Mouse (Mus musculus) MEL (cell line): ENCODE measurements around the gene Spns1. TPM values are rescaled to one million over a fixed set of nuclear protein-coding genes. Genes with fewer than 3 reads are reported as not detected.

Experiments used
- DNase-seq: peaks from one replicate; pipeline ENCODE4 v3.0.0; 2011; ENCODE audit warnings: low read depth, low spot score
- H3K27ac ChIP-seq: 2 replicates; pipeline ENCODE4 v1.5.1; 2012; ENCODE audit warnings: low read depth, mild to moderate bottlenecking, control low read depth, low read length, moderate library complexity; ENCODE audit not compliant: control insufficient read depth
- H3K27me3 ChIP-seq, 2 experiments: fragments of 150-350 bp in 1 of 2; sonication (generic) in 1 of 2; 2 replicates each; pipeline ENCODE4 v1.6.1; 2012; ENCODE audit warnings: low read length in 2 of 2, mild to moderate bottlenecking in 2 of 2, improper control_type of control experiment in 1 of 2, moderate library complexity in 1 of 2; ENCODE audit not compliant: insufficient read depth in 2 of 2, control insufficient read depth in 1 of 2
- H3K36me3 ChIP-seq, 2 experiments: 2 replicates each; pipeline ENCODE4 v1.6.1; 2012 to 2014; ENCODE audit warnings: low read length in 2 of 2, improper control_type of control experiment in 1 of 2, inconsistent platforms in 1 of 2, mild to moderate bottlenecking in 1 of 2; ENCODE audit not compliant: insufficient read depth in 2 of 2, control insufficient read depth in 1 of 2
- H3K4me1 ChIP-seq, 2 experiments: fragments of 150-350 bp in 1 of 2; sonication (generic) in 1 of 2; 2 replicates each; pipeline ENCODE4 v1.6.1; 2012; ENCODE audit warnings: low read length in 2 of 2, improper control_type of control experiment in 1 of 2, mild to moderate bottlenecking in 1 of 2; ENCODE audit not compliant: insufficient read depth in 2 of 2, control insufficient read depth in 1 of 2
- H3K4me3 ChIP-seq, 2 experiments: fragments of 150-350 bp in 1 of 2; sonication (generic) in 1 of 2; 2 replicates each; pipeline ENCODE4 v1.5.1; 2012; ENCODE audit warnings: low read depth in 2 of 2, low read length in 2 of 2, mild to moderate bottlenecking in 2 of 2, moderate library complexity in 2 of 2, control low read depth in 1 of 2, improper control_type of control experiment in 1 of 2; ENCODE audit not compliant: control insufficient read depth in 1 of 2, insufficient read depth in 1 of 2
- H3K79me2 ChIP-seq: 2 replicates; pipeline ENCODE4 v1.6.1; 2012; ENCODE audit warnings: mild to moderate bottlenecking, low read length, moderate library complexity; ENCODE audit not compliant: control insufficient read depth, poor library complexity, insufficient read depth
- H3K9ac ChIP-seq: 2 replicates; pipeline ENCODE4 v1.6.1; 2012; ENCODE audit warnings: low read depth, mild to moderate bottlenecking, control low read depth, low read length, moderate library complexity; ENCODE audit not compliant: control insufficient read depth, poor library complexity, severe bottlenecking
- H3K9me3 ChIP-seq: fragments of 150-350 bp; sonication (generic); replicated peaks from 2 replicates; pipeline ENCODE4 v1.6.1; 2012; ENCODE audit warnings: mild to moderate bottlenecking, low read length, improper control_type of control experiment, moderate library complexity; ENCODE audit not compliant: insufficient read depth
- CHD1 ChIP-seq: IDR thresholded peaks from 2 replicates; pipeline ENCODE4 v1.6.1; 2012; ENCODE audit warnings: low read depth, mild to moderate bottlenecking, inconsistent platforms, low read length, improper control_type of control experiment
- CHD2 ChIP-seq: IDR thresholded peaks from 2 replicates; pipeline ENCODE4 v1.6.1; 2011; ENCODE audit warnings: low read length, improper control_type of control experiment
- CTCF ChIP-seq, 3 experiments: IDR thresholded peaks in 2 of 3; conservative IDR thresholded peaks in 1 of 3; 2 replicates each; pipeline ENCODE4 v1.5.1; 2011 to 2012; ENCODE audit warnings: low read length in 3 of 3, low read depth in 2 of 3, mild to moderate bottlenecking in 2 of 3, improper control_type of control experiment in 1 of 3, inconsistent platforms in 1 of 3, mixed read lengths in 1 of 3, moderate library complexity in 1 of 3; ENCODE audit not compliant: control insufficient read depth in 1 of 3, insufficient read depth in 1 of 3, poor library complexity in 1 of 3, severe bottlenecking in 1 of 3
- E2F4 ChIP-seq: IDR thresholded peaks from 2 replicates; pipeline ENCODE4 v1.6.1; 2011; ENCODE audit warnings: low read depth, low read length, improper control_type of control experiment, borderline replicate concordance
- EP300 ChIP-seq, 2 experiments: IDR thresholded peaks; 2 replicates each; pipeline ENCODE4 v1.6.1; 2011; ENCODE audit warnings: improper control_type of control experiment in 2 of 2, low read length in 2 of 2, low read depth in 1 of 2, mild to moderate bottlenecking in 1 of 2
- ETS1 ChIP-seq: IDR thresholded peaks from 2 replicates; pipeline ENCODE4 v1.6.1; 2012; ENCODE audit warnings: low read depth, mild to moderate bottlenecking, inconsistent platforms, low read length, improper control_type of control experiment, moderate library complexity
- GATA1 ChIP-seq: IDR thresholded peaks from 2 replicates; pipeline ENCODE4 v1.6.1; 2011; ENCODE audit warnings: low read depth, low read length, improper control_type of control experiment
- MAX ChIP-seq: IDR thresholded peaks from 2 replicates; pipeline ENCODE4 v1.6.1; 2011; ENCODE audit warnings: low read length, improper control_type of control experiment
- NRF1 ChIP-seq: IDR thresholded peaks from 2 replicates; pipeline ENCODE4 v1.6.1; 2014; ENCODE audit warnings: low read depth, mild to moderate bottlenecking, inconsistent platforms, low read length, improper control_type of control experiment, moderate library complexity; ENCODE audit not compliant: poor library complexity, insufficient read depth, severe bottlenecking
- POLR2AphosphoS5 ChIP-seq: IDR thresholded peaks from 2 replicates; pipeline ENCODE4 v1.6.1; 2012; ENCODE audit warnings: low read depth, borderline replicate concordance, mild to moderate bottlenecking, inconsistent platforms, low read length, moderate library complexity, mixed read lengths
- RAD21 ChIP-seq: IDR thresholded peaks from 2 replicates; pipeline ENCODE4 v1.6.1; 2011; ENCODE audit warnings: mild to moderate bottlenecking, low read depth, low read length, improper control_type of control experiment
- SIN3A ChIP-seq: IDR thresholded peaks from 2 replicates; pipeline ENCODE4 v1.6.1; 2012; ENCODE audit warnings: low read length, improper control_type of control experiment, inconsistent platforms
- TAL1 ChIP-seq: IDR thresholded peaks from 2 replicates; pipeline ENCODE4 v1.6.1; 2012; ENCODE audit warnings: mild to moderate bottlenecking, inconsistent platforms, low read length, moderate library complexity, mixed read lengths
- UBTF ChIP-seq: IDR thresholded peaks from 2 replicates; pipeline ENCODE4 v1.6.1; 2012; ENCODE audit warnings: low read depth, mild to moderate bottlenecking, inconsistent platforms, low read length, improper control_type of control experiment, moderate library complexity, borderline replicate concordance; ENCODE audit not compliant: insufficient read depth
- USF1 ChIP-seq: IDR thresholded peaks from 2 replicates; pipeline ENCODE4 v1.6.1; 2014; ENCODE audit warnings: low read depth, mild to moderate bottlenecking, inconsistent platforms, low read length, improper control_type of control experiment, moderate library complexity
- USF2 ChIP-seq, 2 experiments: IDR thresholded peaks; 2 replicates each; pipeline ENCODE4 v1.6.1; 2011 to 2012; ENCODE audit warnings: improper control_type of control experiment in 2 of 2, low read length in 2 of 2, borderline replicate concordance in 1 of 2, inconsistent platforms in 1 of 2, low read depth in 1 of 2, mild to moderate bottlenecking in 1 of 2; ENCODE audit not compliant: insufficient read depth in 1 of 2
- ZC3H11A ChIP-seq: IDR thresholded peaks from 2 replicates; pipeline ENCODE4 v1.6.1; 2012; ENCODE audit warnings: low read depth, mild to moderate bottlenecking, inconsistent platforms, low read length, improper control_type of control experiment
- polyA plus RNA-seq, 2 experiments: library from polyadenylated mRNA; stranded (reverse) in 1 of 2; unstranded in 1 of 2; fragments of >175 nt in 1 of 2; fragments of >200 nt in 1 of 2; gene quantifications; 2 replicates each; pipeline versions ENCODE4 v1.2.1 to v1.2.4; 2012; ENCODE audit warnings: low replicate concordance in 2 of 2, low read depth in 1 of 2; ENCODE audit not compliant: insufficient read length in 2 of 2, insufficient read depth in 1 of 2, missing spikeins in 1 of 2
- total RNA-seq: library from RNA; depleted of rRNA; stranded (reverse); fragments of 300-350 nt; gene quantifications from 2 replicates; pipeline ENCODE4 v1.2.3, GENCODE M21; 2012

The Spns1 gene
- total and polyA plus RNA-seq, 3 experiments = 28.9 to 81.6 TPM; not detected in 1

DNA sequence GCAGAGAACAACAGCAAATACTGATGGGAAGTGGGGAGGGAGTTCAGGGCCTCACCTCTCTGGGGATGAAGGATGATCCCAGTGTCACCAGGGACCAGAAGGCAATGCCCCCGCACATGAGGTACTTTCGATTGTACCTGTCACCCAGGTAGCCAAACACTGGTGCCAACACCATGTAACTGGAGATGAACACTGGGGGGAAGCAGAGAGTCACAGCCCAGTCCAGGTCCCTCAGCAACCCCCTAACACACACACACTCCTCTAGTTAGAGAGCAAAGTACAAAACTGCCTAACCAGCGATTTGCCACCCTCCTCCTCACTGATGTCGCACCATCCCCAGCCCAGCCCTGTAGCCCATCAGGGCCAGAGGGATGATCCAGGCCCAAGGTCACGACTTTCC, 2.2 kb downstream of the Spns1 start:
- TF ChIP-seq GATA1 (no peak), EP300 (IDR thresholded peaks at IDR 0.05; ENCODE audit: low read depth in 1 of 2, low read length in 2 of 2) (no peak), CTCF (IDR thresholded peaks at IDR 0.05 in 2 of 3, conservative IDR thresholded peaks at IDR 0.05 in 1 of 3; ENCODE audit: control insufficient read depth in 1 of 3, insufficient read depth in 1 of 3, low read depth in 2 of 3, low read length in 3 of 3, poor library complexity in 1 of 3, severe bottlenecking in 1 of 3) (peak in 1 of 3 experiments; percentile 28; a peak in 3 of 6 replicates), ETS1 (no peak), CHD1 (no peak)
- peak; percentile 19 for DNase-seq
- peaks cover 0 to 11% of the 10 kb centered on the region in 2 experiments; a peak in 2 of 4 replicates for H3K36me3 ChIP-seq
- no peak overlapping the region for H3K4me3 ChIP-seq
- no peak overlapping the region for H3K27ac ChIP-seq
- peaks cover 3 to 12% of the 10 kb centered on the region in 2 experiments; a peak in 2 of 4 replicates for H3K4me1 ChIP-seq
- no peak overlapping the region for H3K9ac ChIP-seq
- peaks cover 9% of the 10 kb centered on the region for H3K79me2 ChIP-seq
- no peaks in the 10 kb centered on the region for H3K27me3 ChIP-seq
- H3K9me3 ChIP-seq = no peaks in the 10 kb centered on the region

DNA sequence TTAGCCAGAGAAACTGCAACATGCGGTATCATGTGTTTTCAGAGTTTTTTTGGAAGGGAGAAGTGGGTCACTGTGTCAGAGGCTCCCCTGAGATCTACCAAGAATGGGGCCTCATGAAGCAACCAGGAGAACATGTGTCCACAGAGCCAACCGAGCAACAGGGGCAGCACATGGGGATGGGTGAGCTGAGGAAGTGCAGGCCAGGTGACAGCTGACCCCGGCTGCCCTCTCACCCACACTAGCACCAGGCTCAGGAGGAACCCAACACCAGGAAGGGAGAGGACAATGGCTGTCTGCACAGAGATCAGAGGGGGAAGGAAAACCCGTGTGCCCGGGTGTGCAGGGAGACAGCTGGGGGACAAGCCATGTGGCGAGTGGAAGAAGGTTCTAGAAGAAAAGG, 2.7 kb downstream of the Spns1 start:
- no peak overlapping the region for H3K27ac ChIP-seq
- no peaks in the 10 kb centered on the region for H3K9me3 ChIP-seq
- no peak for TF ChIP-seq CHD1
- TF ChIP-seq CTCF (IDR thresholded peaks at IDR 0.05 in 2 of 3, conservative IDR thresholded peaks at IDR 0.05 in 1 of 3; ENCODE audit: control insufficient read depth in 1 of 3, insufficient read depth in 1 of 3, low read depth in 2 of 3, low read length in 3 of 3, poor library complexity in 1 of 3, severe bottlenecking in 1 of 3) = no peak
- no peak for TF ChIP-seq UBTF
- no peak for DNase-seq
- H3K4me3 ChIP-seq = no peak overlapping the region
- H3K36me3 ChIP-seq = peaks cover 0 to 11% of the 10 kb centered on the region in 2 experiments; a peak in 2 of 4 replicates
- H3K27me3 ChIP-seq = no peaks in the 10 kb centered on the region
- H3K4me1 ChIP-seq = peaks cover 3 to 12% of the 10 kb centered on the region in 2 experiments; a peak in 2 of 4 replicates
- peaks cover 9% of the 10 kb centered on the region for H3K79me2 ChIP-seq
- H3K9ac ChIP-seq = no peak overlapping the region

DNA sequence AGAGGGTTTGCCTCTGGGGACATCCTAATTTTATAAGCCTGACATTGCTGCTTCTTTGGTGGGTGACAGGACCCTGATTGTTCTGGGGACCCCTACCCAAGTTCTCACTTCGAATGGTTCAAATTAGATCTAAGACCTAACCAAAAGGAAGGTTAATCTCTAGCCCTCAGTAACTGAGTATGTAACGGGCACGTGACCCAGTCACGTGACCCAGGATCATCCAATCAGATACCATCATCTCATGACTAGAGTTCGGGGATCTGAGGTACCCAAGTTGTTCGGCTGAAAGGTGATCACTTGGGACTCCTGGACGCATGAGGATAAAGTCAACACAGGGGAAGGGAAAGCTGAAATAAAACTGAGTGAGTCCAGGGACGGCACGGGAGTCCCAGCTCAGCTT, 4.2 kb downstream of the Spns1 start:
- Histone ChIP-seq H3K4me3 (no peak overlapping the region), H3K9ac (no peak overlapping the region), H3K79me2 (peaks cover 9% of the 10 kb centered on the region), H3K36me3 (peaks cover 0 to 6% of the 10 kb centered on the region in 2 experiments; a peak in 2 of 4 replicates)
- DNase-seq = no peak
- TF ChIP-seq NRF1 (no peak), E2F4 (no peak), TAL1 (no peak), USF1 (peak; percentile 85), USF2 (IDR thresholded peaks at IDR 0.05; ENCODE audit: borderline replicate concordance in 1 of 2, insufficient read depth in 1 of 2, low read depth in 1 of 2, low read length in 2 of 2) (peak; percentile 41 to 75; a peak in 3 of 4 replicates), CHD2 (no peak), MAX (peak; percentile 37; the same call in 1 of the 2 replicates), POLR2AphosphoS5 (no peak), ZC3H11A (no peak), RAD21 (no peak), SIN3A (no peak)
- TF ChIP-seq, all 39 proteins: peak for 3
- Histone ChIP-seq H3K27ac (no peak overlapping the region), H3K9me3 (no peaks in the 10 kb centered on the region), H3K4me1 (peaks cover 0 to 6% of the 10 kb centered on the region in 2 experiments; a peak in 1 of 4 replicates), H3K27me3 (no peaks in the 10 kb centered on the region)
